Mouse (Mus musculus) hindbrain, embryonic 13.5 days (tissue): ENCODE measurements around the gene Artn. TPM values are rescaled to one million over a fixed set of nuclear protein-coding genes. Genes with fewer than 3 reads are reported as not detected.

Source experiments
- ATAC-seq: fragments of 200-750 bp; cut with Nextera tagmentation; 2 replicates; pipeline ENCODE4 v1.8.0; 2017; ENCODE audit warnings: moderate TSS enrichment; ENCODE audit not compliant: low FRiP score
- H3K27ac ChIP-seq: fragments of 300-500 bp; sonication (generic); 2 replicates; pipeline ENCODE4 v1.5.1; 2015; ENCODE audit warnings: inconsistent platforms, mild to moderate bottlenecking, moderate library complexity
- H3K27me3 ChIP-seq: fragments of 300-500 bp; sonication (generic); 2 replicates; pipeline ENCODE4 v1.6.1; 2015; ENCODE audit warnings: mild to moderate bottlenecking, inconsistent platforms
- H3K36me3 ChIP-seq: fragments of 300-500 bp; sonication (generic); 2 replicates; pipeline ENCODE4 v1.6.1; 2015; ENCODE audit warnings: mild to moderate bottlenecking, inconsistent platforms
- H3K4me1 ChIP-seq: fragments of 300-500 bp; sonication (generic); replicated peaks from 2 replicates; pipeline ENCODE4 v1.6.1; 2015; ENCODE audit warnings: inconsistent platforms
- H3K4me2 ChIP-seq: fragments of 300-500 bp; sonication (generic); 2 replicates; pipeline ENCODE4 v1.6.1; 2015; ENCODE audit warnings: inconsistent platforms, mild to moderate bottlenecking, moderate library complexity
- H3K4me3 ChIP-seq: fragments of 300-500 bp; sonication (generic); 2 replicates; pipeline ENCODE4 v1.5.1; 2015; ENCODE audit warnings: mild to moderate bottlenecking, inconsistent platforms
- H3K9ac ChIP-seq: fragments of 300-500 bp; sonication (generic); 2 replicates; pipeline ENCODE4 v1.6.1; 2015; ENCODE audit warnings: mild to moderate bottlenecking, inconsistent platforms
- H3K9me3 ChIP-seq: fragments of 300-500 bp; sonication (generic); 2 replicates; pipeline ENCODE4 v1.6.1; 2016; ENCODE audit warnings: inconsistent platforms
- WGBS: fragments of 180-500 bp; shearing (Covaris S2); methylation state at CpG from one replicate; pipeline ENCODE4 v1.1.7; 2015; 5-methylcytosine and 5-hydroxymethylcytosine counted together
- polyA plus RNA-seq: library from polyadenylated mRNA; unstranded; fragments of >200 nt; fragmentation: Nextera tagmentation; extraction: Ambion mirVana; gene quantifications from 2 replicates; pipeline ENCODE4 v1.2.1, GENCODE M21; 2015

The Artn gene
- polyA plus RNA-seq, 1 experiment from 2014 or later, result 0.84 TPM

DNA sequence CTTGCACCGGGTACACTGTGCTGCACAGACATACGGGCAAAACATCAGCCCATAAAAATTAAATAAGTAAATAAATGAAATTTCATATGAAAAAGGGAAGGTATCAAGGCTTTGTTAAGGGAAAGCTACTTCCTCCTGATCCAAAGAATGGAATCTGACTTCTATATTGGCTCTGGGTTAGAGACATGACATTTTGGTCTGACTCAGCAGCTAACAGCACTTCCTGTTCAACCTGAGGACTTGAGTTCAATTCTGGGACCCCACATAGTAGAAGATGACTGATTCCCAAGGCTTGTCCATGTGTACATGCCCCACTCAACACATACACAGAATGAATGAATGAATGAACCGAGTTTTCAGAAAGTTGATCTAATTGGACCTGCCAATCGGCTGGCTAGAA is 11.7 kb downstream of the Artn start:
- H3K27me3 ChIP-seq, result peaks cover 2% of the 10 kb centered on the region; the same call in 1 of the 2 replicates
- 94% methylated on average over 4 of the region's 4 CpGs for WGBS
- H3K36me3 ChIP-seq, result no peaks in the 10 kb centered on the region
- peaks cover 22% of the 10 kb centered on the region for H3K4me1 ChIP-seq
- no peak overlapping the region for H3K4me3 ChIP-seq
- no peak overlapping the region for H3K9ac ChIP-seq
- no peaks in the 10 kb centered on the region for H3K9me3 ChIP-seq
- no peak for ATAC-seq
- no peak overlapping the region for H3K27ac ChIP-seq
- no peak overlapping the region for H3K4me2 ChIP-seq

DNA sequence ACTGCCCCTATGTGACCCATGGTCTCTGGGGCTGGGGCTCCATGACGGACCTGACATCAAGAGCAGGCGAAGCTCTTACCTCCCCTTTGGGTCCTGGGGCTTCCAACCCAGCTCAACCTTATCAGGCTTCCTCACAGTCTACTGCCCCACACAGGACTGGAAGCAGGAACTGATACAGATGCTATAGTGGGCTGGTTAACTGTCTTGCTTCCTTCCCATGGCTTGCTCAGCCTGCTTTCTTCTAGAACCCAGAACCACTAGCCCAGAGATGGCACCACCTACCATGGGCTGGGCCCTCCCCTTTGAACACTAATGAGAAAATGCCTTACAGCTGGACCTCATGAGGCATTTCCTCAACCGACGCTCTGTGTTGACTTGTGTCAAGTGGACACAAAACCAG is 12.2 kb downstream of the Artn start:
- WGBS, result 91% methylated on average over 4 of the region's 4 CpGs
- ATAC-seq, result no peak
- Histone ChIP-seq H3K4me1 (peaks cover 27% of the 10 kb centered on the region), H3K9ac (no peak overlapping the region), H3K9me3 (no peaks in the 10 kb centered on the region), H3K27ac (no peak overlapping the region), H3K4me3 (no peak overlapping the region), H3K27me3 (peaks cover 1% of the 10 kb centered on the region; the same call in 1 of the 2 replicates), H3K4me2 (no peak overlapping the region), H3K36me3 (peaks cover under 1% of the 10 kb centered on the region; the same call in 1 of the 2 replicates)

DNA sequence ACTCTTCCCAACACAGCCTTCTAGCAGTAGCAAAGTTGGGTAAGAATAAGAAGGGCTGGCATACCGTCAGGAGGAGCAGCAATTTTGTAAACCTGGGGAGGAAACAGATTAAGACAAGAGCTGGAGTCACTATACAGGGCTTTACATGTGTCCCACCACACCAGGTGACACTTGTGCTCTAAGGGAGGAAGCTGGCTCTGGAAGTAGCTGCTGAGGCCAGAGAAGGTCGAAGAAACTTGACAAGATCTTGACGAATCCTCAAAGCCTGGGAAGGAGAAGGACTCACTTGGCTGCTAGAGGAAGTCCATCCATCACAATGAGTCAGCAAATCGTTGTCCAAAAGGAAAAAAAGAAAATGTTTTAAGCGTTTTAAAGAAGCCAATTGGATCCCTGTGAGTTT is 13.2 kb downstream of the Artn start:
- 0 out of 2 replicates have a peak overlapping the region, but pooled peaks have one; percentile 92 for H3K4me3 ChIP-seq
- H3K4me1 ChIP-seq, result peaks cover 37% of the 10 kb centered on the region
- H3K27me3 ChIP-seq, result no peaks in the 10 kb centered on the region
- H3K9me3 ChIP-seq, result no peaks in the 10 kb centered on the region
- no peak overlapping the region for H3K9ac ChIP-seq
- no peak for ATAC-seq
- H3K36me3 ChIP-seq, result peaks cover 11% of the 10 kb centered on the region
- H3K4me2 ChIP-seq, result peak overlapping the region; percentile 100; the same call in 1 of the 2 replicates
- no peak overlapping the region for H3K27ac ChIP-seq
- WGBS, result 86% methylated on average over 5 of the region's 5 CpGs

DNA sequence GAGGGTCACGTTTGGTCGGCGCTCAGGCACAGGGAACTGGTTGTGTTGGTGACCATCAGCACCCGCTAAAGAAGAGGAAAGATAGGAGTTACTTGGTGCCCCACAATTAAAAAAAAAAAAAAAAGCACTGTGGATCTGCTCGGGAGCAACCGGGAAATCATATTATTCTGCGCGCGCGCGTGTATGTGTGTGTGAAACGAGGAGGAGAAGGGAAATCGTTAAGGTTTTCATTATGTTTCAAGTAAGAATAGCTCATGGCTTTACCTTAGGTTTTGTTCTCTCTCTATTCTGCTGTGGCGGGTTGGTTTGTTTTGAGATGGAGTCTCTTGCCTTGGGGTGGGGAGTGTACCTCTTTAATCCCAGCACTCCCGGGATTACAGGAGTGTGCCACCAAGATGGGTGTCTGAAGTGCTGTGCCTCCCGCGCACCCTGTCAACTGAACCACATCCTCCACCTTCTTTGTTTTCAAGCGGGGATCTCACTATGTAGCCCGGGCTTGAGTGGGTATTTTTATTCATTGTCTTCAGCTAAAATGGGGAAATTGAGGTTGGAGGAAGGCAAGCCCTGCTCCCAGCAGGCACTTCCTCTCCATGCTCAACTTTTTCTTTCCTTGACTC is 14.0 kb downstream of the Artn start:
- WGBS, result 5% methylated on average over 19 of the region's 19 CpGs
- H3K4me1 ChIP-seq, result peaks cover 45% of the 10 kb centered on the region
- no peaks in the 10 kb centered on the region for H3K27me3 ChIP-seq
- peak overlapping the region; percentile 100 for H3K4me2 ChIP-seq
- peaks cover 19% of the 10 kb centered on the region for H3K36me3 ChIP-seq
- peak overlapping the region; percentile 88 for H3K27ac ChIP-seq
- peak overlapping the region; percentile 97 for H3K9ac ChIP-seq
- no peaks in the 10 kb centered on the region for H3K9me3 ChIP-seq
- H3K4me3 ChIP-seq, result peak overlapping the region; percentile 92
- no peak for ATAC-seq

DNA sequence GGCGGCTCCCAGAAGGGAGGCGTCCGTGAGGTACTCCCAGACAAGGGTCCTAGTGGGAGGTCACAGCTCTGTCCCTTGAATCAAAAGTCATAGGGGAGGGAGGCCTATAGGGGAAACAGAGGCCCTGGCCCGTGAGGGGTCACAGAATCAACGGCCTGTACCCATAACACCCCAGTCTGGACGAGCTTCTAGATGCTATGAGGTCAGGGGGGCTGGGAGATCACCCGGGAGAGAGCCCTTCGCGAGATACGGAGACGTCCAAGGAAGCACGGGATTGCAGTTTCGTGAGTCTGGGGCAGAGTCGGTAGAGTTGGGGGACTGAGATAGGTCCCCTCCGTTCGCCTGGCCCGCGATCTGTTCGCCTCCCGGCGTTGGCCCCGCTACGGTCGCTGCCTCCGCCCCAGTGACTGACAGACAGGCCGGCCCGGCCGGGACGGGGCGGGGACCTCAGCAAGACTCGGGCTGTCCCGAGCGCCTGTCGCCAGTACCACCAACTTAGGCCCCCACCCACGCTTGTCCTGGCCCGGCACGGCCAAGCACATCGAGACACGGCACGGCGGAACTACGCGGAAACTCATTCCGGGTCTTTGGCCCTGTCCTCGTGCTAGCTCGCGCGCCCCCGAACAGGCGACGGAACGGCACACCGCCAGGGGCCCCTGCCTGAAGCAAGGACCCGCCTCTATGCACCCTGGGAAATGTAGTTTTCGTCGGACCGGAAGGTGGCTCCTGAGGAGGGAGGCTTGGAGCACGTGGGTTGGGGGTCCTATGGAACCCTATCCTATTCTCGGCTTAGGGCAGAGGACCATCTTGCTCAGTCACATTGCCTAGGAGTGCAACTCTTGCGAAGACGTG is 14.7 kb downstream of the Artn start, which contains the start of gene Ipo13:
TSS of gene Ipo13 (minus strand) at position 409 of the 852 bp plus-strand sequence.
- under 1% methylated on average over 61 of the region's 61 CpGs for WGBS
- Histone ChIP-seq H3K4me3 (peak within 1 kb of the TSS; percentile 92), H3K4me1 (peaks cover 52% of the 10 kb centered on the region), H3K27me3 (no peaks in the 10 kb centered on the region), H3K27ac (peak within 1 kb of the TSS; percentile 88), H3K9ac (peak within 1 kb of the TSS; percentile 97), H3K4me2 (peak within 1 kb of the TSS; percentile 100), H3K9me3 (no peaks in the 10 kb centered on the region), H3K36me3 (peaks cover 21% of the 10 kb centered on the region)
- peak; percentile 95 for ATAC-seq

DNA sequence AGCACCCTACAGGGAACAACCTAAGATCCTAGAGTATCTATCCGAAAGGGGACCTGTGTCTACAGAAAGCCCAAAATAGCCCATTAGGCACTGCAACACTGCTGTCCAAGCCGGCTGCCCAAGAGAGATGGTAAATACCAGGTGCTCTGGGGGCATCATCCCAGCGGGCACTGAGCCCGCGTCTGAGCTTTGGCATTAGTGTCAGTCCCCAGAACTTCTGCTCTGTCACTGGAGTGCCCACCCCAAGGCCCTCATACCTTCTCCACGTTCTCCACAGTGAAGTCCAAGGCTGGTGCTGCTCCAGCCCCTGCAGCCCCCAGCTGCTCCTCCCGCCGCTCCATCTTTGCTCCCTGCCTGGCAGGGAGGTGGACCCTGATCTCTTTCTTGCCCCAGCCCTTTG is 15.5 kb downstream of the Artn start:
- Histone ChIP-seq H3K9me3 (no peaks in the 10 kb centered on the region), H3K27ac (no peak overlapping the region; the same call in 1 of the 2 replicates), H3K4me2 (peak overlapping the region; percentile 100), H3K4me1 (peaks cover 60% of the 10 kb centered on the region), H3K36me3 (peaks cover 21% of the 10 kb centered on the region), H3K4me3 (peak overlapping the region; percentile 92), H3K27me3 (no peaks in the 10 kb centered on the region), H3K9ac (peak overlapping the region; percentile 97)
- WGBS, result 15% methylated on average over 8 of the region's 8 CpGs
- peak; percentile 7; the same call in 1 of the 2 replicates for ATAC-seq

DNA sequence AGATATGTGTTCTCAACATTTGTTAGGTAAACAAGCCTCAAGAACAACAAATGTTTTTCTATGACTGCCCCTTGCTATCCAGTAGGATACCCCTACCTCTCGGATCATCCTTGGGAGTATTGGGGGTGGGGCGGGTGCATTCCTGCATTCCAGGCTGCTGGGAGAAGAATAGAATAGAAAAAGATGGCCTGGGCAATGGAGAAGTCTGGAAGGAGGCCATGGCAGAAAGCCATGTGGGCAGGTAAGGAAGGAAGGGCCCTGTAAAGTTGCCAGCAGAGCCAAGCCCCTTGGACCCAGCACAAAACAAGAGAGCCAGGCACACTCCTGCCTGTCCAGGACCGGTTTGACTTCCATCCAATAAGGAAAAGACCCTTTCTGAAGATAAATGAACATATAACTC is 16.1 kb downstream of the Artn start:
- 43% methylated on average over 3 of the region's 3 CpGs for WGBS
- Histone ChIP-seq H3K4me3 (peak overlapping the region; percentile 92), H3K36me3 (peaks cover 21% of the 10 kb centered on the region), H3K27ac (no peak overlapping the region), H3K4me2 (peak overlapping the region; percentile 100), H3K27me3 (no peaks in the 10 kb centered on the region), H3K9ac (peak overlapping the region; percentile 97), H3K9me3 (no peaks in the 10 kb centered on the region), H3K4me1 (peaks cover 66% of the 10 kb centered on the region)
- ATAC-seq, result no peak

DNA sequence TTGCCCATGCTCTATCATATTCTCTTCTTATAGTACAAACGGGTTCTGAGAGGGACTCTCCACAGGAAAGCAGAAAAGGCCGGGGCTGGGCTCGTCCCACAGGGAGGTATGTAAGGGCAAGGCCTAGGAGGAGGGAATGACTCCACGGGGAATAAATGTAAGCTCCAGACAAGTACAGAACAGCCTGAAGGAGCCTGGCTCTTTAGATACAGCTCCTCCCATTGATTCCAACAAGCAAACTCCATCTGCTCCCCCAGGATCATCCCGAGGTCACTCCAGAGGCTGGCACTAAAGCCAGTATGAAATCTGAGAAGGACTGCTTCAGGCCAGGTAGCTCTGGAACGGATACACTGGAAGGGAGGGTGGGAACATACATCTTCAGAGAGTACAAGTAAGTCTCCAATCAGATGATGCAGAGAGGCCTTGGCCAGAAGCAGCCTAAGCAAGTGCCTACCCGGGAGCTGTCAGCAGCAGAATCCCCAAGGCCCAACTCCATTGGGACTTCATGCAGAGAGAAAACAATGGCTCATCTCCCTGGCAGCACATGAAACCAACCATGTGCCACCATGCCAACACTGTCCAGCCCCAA is 16.8 kb downstream of the Artn start:
- ATAC-seq, result no peak
- H3K36me3 ChIP-seq, result peaks cover 21% of the 10 kb centered on the region
- 62% methylated on average over 7 of the region's 7 CpGs for WGBS
- H3K4me3 ChIP-seq, result peak overlapping the region; percentile 92
- H3K9me3 ChIP-seq, result no peaks in the 10 kb centered on the region
- no peaks in the 10 kb centered on the region for H3K27me3 ChIP-seq
- H3K9ac ChIP-seq, result peak overlapping the region; percentile 97
- H3K4me1 ChIP-seq, result peaks cover 73% of the 10 kb centered on the region
- peak overlapping the region; percentile 100 for H3K4me2 ChIP-seq
- H3K27ac ChIP-seq, result no peak overlapping the region; the same call in 1 of the 2 replicates

DNA sequence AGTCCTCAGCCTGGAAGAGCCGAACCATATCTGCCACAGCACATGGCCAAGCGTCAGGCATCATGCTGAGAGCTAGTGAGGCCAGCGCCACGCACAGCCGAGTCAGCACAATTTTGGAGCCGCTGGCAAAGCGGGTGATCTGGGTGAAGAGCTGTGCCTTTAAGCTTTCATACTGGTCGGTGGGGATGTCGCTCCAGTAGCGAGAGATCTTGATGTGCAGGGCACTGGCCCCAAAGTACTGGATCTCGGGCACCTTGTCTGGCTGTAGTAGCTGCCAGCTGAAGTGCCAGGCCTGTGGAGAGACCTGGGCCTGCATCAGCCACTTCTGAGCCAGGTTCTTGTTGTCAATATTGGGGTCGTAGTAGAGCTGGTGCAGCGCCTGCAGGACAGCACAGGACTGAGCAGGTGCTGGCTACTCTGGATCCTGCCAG is 17.4 kb downstream of the Artn start:
- WGBS, result 83% methylated on average over 13 of the region's 13 CpGs
- H3K4me1 ChIP-seq, result peaks cover 77% of the 10 kb centered on the region
- no peak overlapping the region for H3K4me3 ChIP-seq
- H3K27ac ChIP-seq, result no peak overlapping the region
- no peaks in the 10 kb centered on the region for H3K9me3 ChIP-seq
- peaks cover 21% of the 10 kb centered on the region for H3K36me3 ChIP-seq
- no peaks in the 10 kb centered on the region for H3K27me3 ChIP-seq
- no peak for ATAC-seq
- peak overlapping the region; percentile 100 for H3K4me2 ChIP-seq
- H3K9ac ChIP-seq, result peak overlapping the region; percentile 97

DNA sequence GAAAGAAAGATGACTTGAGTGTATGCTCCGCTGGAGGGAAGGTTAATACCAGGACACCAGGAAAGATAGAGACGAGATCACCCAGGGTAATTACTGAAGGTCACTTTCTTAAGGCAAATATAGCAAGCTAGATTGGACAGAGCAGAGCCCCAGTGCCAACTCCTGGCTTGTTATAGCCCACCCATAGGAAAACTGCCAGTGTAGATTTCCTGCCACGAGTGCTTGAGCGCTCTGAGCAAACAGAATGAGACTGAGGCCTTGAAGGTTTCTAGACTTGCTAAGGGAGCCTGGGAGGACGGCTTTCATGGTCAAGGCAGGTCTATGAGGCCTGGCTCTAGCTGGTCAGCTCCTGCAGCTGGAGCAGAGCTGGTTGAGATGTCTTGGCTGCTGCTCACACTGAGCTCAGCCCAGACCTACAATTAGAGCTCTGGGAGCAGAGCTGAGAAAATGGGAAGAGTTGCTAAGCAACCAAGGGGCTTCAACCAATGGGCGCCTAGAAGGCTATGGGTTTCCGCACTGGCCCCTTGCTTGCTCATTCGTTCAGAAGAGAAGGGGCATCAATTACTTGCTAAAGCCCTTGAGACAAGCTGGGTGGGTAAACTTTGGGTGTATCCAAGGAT is 20.6 kb downstream of the Artn start:
- Histone ChIP-seq H3K4me3 (peak overlapping the region; percentile 32), H3K9ac (peak overlapping the region; percentile 67), H3K36me3 (peaks cover 49% of the 10 kb centered on the region), H3K4me2 (peak overlapping the region; percentile 50), H3K9me3 (no peaks in the 10 kb centered on the region), H3K27ac (peak overlapping the region; percentile 90), H3K27me3 (no peaks in the 10 kb centered on the region), H3K4me1 (peaks cover 72% of the 10 kb centered on the region)
- ATAC-seq, result peak; percentile 82
- 49% methylated on average over 8 of the region's 8 CpGs for WGBS

DNA sequence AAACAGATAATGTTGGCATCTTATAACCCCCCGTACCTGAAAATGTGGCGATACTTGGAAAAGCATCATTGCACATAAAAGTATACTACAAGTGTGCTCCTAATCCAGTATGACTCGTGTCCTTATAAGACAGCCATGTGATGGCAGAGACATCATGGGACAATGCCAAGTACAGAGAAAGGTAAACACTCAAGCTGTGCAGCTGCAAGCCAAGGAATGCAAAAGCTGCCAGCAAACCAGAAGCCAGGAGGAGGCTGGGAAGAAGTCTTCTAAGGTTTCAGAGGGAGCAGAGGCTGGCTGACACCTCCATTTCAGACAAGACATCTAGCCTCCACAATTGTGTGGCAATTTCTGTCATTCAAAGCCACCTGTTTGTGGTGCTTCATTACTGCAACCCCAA is 23.4 kb downstream of the Artn start:
- H3K4me1 ChIP-seq, result peaks cover 44% of the 10 kb centered on the region
- no peak overlapping the region for H3K4me3 ChIP-seq
- no peak for ATAC-seq
- H3K9ac ChIP-seq, result no peak overlapping the region
- H3K4me2 ChIP-seq, result no peak overlapping the region
- H3K27ac ChIP-seq, result no peak overlapping the region
- no peaks in the 10 kb centered on the region for H3K9me3 ChIP-seq
- peaks cover 64% of the 10 kb centered on the region for H3K36me3 ChIP-seq
- H3K27me3 ChIP-seq, result no peaks in the 10 kb centered on the region
- WGBS, result 93% methylated on average over 3 of the region's 3 CpGs

DNA sequence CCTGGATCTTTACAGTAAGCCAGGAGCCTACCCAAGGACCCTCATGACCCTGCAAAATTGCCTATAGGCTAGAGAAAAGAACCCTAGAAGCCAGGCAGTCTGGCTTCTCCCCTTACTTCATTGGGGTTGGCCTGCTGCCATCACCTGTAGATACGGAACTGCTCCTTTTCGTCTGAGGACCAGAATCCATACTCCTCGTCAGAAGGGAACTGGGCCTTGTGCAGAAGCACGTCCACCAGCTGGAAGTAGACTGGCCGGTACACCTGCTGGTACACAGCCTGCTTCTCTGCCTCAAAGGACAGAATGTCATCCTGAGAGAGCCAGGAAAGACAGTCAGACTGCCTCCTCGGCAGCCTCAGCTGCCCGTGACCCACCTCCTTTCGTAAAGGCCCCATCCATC is 24.8 kb downstream of the Artn start:
- Histone ChIP-seq H3K27me3 (no peaks in the 10 kb centered on the region), H3K27ac (no peak overlapping the region), H3K9me3 (no peaks in the 10 kb centered on the region), H3K36me3 (peaks cover 70% of the 10 kb centered on the region), H3K4me2 (no peak overlapping the region), H3K4me3 (no peak overlapping the region), H3K9ac (no peak overlapping the region), H3K4me1 (peaks cover 30% of the 10 kb centered on the region)
- ATAC-seq, result no peak
- WGBS, result 95% methylated on average over 8 of the region's 8 CpGs
